Mouse (Mus musculus): Measurements from ENCODE around the gene Pla2g6.

DNA sequence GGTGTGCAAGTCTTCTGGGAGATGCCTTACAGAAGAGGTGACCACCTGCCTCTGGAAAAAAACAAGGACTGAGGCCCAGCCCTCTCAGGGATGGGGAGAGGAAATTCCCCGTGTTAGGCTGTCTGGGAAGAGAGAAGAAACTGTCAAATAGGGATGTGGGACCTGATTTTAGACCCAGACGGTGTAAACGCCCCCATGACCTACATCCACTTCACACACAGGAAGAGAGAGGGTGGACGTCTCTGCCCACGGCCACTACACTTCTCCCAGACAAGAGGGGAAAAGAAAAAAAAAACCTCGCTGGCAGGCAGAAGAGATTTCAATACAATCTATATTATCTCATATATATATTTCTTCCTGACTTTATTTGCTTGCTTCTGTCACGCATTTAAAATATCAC, 32.2 kb upstream of the Pla2g6 start:
- TF ChIP-seq GATA1 (IDR thresholded peaks at IDR 0.05; ENCODE audit: borderline replicate concordance, low read length) (no peak), FLI1 (IDR thresholded peaks at IDR 0.05; ENCODE audit: low read length) (no peak)

Data from megakaryocyte, embryonic 14.5 days (primary cell).